Mouse (Mus musculus) C2C12 (cell line): Measurements from ENCODE around the gene Etaa1.

Source experiments
- CTCF ChIP-seq: IDR thresholded peaks from one replicate; pipeline ENCODE4 v1.5.1; 2011; ENCODE audit not compliant: control insufficient read depth, insufficient read depth, insufficient read length
- MAX ChIP-seq: IDR thresholded peaks from one replicate; pipeline ENCODE4 v1.6.1; 2011; ENCODE audit warnings: mild to moderate bottlenecking, control low read depth
- MYOD1 ChIP-seq: IDR thresholded peaks from one replicate; pipeline ENCODE4 v1.6.1; 2011; ENCODE audit warnings: low read depth; ENCODE audit not compliant: control insufficient read depth, insufficient read length
- MYOG ChIP-seq: IDR thresholded peaks from one replicate; pipeline ENCODE4 v1.6.1; 2011; ENCODE audit not compliant: control insufficient read depth, insufficient read length; ENCODE audit errors: extremely low read depth
- USF1 ChIP-seq: IDR thresholded peaks from one replicate; pipeline ENCODE4 v1.6.1; 2011; ENCODE audit warnings: low read depth, mild to moderate bottlenecking, control low read depth, moderate library complexity

DNA sequence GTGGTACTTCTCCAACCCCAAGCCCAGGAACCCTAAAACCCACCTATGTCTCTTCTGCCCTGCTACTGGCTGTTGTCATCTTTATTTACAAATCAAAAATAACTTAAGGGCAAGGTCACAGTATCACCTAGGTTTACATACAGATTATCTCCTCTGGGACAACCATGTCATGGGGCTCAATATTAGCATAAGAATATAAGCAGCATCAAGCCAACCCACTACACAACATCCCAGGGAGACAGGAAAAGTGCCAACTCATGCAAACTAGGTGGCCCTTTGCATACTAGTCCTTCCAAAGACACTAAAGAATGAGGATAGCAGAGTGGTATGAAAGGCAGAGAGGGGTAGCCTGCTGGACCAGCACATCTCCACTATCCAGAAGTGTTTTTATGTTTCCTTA, 15.7 kb downstream of the Etaa1 start:
- TF ChIP-seq CTCF = no peak
- no peak for TF ChIP-seq USF1
- TF ChIP-seq MAX = no peak
- no peak for TF ChIP-seq MYOD1
- no peak for TF ChIP-seq MYOG
